Mouse (Mus musculus) B cell, adult 2 months (primary cell): ENCODE measurements around the gene Dlat.

ENCODE experiments used
- DNase-seq, 2 experiments: peaks; one replicate each; pipeline ENCODE4 v3.0.0; 2022

Gene Dlat

DNA sequence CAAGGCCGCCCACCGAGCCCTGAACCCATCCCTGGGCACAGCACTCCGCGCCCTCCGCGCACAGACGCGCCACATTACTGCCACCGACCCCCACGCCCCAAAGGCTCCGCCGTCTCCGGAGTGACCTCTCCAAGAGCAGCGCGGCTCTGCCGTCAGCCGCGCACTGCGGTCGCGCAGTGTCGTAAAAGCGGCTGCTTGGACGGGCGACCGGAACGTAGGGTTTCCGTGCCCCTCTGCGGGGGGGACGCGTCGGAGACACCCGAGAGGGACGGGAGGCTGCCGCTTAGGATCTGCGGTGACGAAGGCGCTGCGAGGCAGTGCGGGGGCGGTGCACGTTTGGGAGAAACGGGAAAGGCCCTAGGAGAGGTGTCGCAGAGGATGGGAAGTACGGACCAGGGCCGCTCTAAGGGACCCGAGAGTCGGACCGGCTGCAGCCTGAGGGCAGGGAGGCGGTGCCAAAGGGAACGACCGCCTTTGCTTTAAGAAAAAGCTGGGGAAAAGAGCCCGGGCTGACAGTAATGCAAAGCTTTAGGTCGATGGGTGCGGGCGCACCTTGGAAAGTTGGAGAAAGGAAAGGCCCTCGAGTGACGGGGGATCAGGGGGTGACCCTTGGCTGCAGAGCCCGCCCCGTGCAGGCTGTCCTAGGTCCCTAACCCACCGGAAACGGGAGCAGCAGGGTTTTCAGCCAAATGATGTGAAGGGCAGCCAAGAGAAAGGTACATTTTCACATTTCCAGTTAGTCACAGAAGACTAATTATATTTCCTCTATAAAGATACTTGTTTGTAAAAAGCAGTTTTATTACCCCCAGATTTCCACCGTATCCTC, at the start of gene Dlat:
Gene Dlat (minus strand): TSS at position 389 of the 826 bp plus-strand sequence.
- peak; percentile 73 to 78 for DNase-seq

GRCm38 (mm10) chr9:50709108-50709507, 49.5 kb upstream of the Dlat start:
- DNase-seq, result no peak

GRCm38 (mm10) chr9:50704907-50705306, 45.3 kb upstream of the Dlat start:
- DNase-seq, result no peak

- no peak for DNase-seq
Observed at GRCm38 (mm10) chr9:50700921-50701691, 41.5 kb upstream of the Dlat start.

DNA sequence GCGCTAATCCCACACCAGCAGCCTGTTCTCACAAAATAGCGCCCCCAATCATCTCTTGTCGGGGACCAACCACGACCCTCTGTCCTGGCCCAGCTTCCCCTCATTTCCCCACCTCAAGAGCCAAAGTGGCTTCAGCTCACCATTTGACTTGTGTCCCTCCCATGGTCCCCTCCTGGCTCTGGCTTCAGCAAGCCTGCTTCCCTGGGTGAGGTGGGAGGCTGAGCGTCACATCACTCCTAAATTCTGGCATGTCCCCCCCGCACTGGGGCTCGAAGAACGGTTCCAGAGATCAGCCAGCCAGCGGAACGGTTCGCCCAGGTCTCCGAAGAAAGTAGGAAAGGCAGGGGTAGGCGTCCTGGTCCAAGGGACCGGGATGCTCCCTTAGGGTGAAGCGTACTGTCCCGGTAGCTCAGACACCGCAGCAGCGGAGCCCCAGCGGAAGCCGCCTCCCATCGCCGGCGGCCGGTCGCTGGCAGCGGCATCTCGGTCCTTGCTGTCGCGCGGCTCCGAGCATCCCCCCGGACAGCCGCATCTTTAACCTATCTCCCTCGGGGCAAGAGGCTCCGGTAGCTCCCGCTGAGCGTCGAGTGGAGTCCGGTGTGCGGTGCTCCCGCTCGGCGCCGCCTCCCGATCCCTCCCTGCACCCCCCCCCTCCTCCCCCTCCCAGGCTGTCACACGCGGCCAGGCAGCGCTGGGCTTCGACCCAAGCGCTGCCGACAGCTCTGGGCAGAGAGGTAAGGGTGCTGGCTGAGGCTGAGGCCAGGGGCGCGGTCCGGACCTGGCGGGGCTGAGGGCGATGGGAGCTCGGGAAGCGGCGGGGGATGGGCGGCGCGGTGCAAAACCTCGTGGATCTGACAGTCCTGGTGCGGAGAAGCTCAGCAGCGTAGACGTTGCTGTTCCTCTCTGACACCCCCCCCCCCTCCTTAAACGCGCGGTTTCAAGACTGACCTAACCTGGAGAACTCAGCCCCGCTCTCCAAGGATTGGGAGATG, 39.1 kb upstream of the Dlat start:
- DNase-seq, result peak; percentile 35 to 41

DNA sequence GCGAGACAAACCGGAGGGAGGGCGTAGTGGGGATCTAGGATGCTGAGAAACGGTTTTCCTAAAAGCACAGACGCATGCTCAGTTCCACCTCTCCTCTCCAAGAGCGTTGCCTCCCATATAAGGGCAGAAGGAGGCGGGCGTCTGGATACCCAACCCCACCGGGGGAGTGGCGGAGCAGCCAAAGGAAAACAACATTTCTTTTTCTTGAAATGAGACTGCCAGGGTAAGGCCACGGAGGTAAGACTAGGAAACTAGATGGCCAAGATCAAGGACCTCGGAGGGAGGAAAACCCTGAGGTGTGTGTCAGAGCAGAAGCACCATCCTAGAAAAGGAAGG, 38.1 kb upstream of the Dlat start:
- peak; percentile 8 to 12 for DNase-seq

- no peak for DNase-seq
Observed at GRCm38 (mm10) chr9:50696851-50697705, 37.5 kb upstream of the Dlat start.

- no peak for DNase-seq
Observed at GRCm38 (mm10) chr9:50695153-50695552, 35.6 kb upstream of the Dlat start.

GRCm38 (mm10) chr9:50693631-50694030, 34.1 kb upstream of the Dlat start:
- DNase-seq, result peak; percentile 46 to 56

- DNase-seq, result no peak
Observed at GRCm38 (mm10) chr9:50692626-50693580, 33.3 kb upstream of the Dlat start.

- no peak for DNase-seq
Observed at GRCm38 (mm10) chr9:50686866-50687652, 27.5 kb upstream of the Dlat start.

- no peak for DNase-seq
Observed at GRCm38 (mm10) chr9:50681727-50682126, 22.1 kb upstream of the Dlat start.

GRCm38 (mm10) chr9:50679406-50679805, 19.8 kb upstream of the Dlat start:
- no peak for DNase-seq

DNA sequence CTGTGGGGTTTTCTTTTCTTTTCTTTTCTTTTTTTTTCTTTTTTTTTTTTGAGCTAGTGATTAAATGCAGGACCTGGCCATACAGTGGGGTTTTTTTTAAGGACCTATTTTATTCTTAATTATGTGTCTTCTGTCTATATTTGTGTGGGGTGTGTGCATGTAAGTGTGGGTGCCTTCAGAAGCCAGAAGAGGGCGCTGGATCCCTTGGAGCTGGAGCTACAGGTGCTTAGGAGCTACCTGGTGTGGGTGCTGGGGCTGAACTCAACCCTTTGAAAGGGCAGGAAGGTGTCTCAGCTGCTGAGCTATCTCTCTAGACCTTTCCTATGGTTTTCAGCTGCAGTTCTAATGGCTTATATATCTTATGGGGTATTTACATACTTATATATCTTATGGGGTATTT, 15.2 kb upstream of the Dlat start:
- DNase-seq, result no peak

GRCm38 (mm10) chr9:50670690-50671089, 11.1 kb upstream of the Dlat start:
- DNase-seq, result peak; percentile 73 to 77

DNA sequence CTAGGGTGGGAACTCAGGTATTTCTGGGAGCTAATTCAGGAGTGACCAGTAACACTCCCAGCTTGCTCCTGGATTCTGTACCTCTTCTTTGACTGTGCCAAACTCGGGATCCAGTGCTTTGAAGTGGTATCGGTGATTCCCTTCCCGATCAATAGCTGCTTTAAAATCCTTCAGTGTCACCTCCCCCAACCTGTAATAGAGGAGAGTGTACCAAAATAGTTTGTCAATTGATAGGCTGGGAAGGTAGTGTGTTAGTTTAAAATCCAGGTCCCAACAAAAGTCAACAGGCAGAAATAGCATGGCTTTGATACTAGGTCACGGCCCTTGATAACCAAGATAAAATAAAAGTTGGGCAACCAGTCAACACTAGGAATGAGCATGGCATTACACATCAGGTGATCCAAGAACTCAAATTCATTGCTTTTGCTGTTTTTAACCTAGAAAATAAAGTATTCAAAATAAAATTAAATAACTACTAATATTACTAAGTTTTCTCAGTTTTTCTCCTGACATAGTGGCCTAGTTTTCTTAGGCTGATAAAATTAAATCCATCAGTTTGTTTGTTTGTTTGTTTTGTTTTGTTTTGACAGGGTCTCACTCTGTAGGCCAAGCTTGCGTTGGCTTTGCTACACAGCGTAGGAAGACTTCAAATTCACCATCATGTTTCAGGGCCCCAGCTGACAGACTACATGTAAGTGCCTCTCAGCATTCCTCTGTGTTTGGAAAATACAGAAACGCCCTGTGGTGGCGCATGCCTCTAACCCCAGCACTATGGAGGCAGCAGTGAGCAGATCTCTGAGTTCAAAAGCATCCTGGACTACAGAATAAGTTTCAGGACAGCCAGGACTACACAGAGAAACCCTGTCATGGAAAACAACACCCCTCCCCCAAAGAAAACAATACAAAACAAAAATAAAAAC, 8.3 kb upstream of the Dlat start:
- no peak for DNase-seq

- DNase-seq, result no peak
Observed at GRCm38 (mm10) chr9:50666442-50666841, 6.9 kb upstream of the Dlat start.

DNA sequence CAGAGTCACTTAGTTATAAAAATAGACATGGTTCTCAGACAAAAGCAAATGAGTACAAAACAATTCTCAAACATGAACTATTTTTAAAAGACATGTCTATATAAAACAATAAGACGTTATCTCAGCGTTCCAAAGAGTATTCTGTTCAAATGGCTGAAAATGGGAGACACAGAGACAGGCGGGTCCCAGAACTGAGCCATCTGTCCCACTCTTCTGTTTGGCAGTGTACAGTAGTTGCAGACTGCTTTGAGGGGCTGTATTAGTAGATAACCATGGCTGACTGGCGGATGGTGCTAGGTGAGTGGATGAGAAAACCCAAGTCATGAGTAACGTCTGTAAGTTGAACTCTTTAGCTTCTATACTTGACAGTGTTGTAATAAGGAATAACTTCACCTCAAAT, 5.2 kb upstream of the Dlat start:
- no peak for DNase-seq

DNA sequence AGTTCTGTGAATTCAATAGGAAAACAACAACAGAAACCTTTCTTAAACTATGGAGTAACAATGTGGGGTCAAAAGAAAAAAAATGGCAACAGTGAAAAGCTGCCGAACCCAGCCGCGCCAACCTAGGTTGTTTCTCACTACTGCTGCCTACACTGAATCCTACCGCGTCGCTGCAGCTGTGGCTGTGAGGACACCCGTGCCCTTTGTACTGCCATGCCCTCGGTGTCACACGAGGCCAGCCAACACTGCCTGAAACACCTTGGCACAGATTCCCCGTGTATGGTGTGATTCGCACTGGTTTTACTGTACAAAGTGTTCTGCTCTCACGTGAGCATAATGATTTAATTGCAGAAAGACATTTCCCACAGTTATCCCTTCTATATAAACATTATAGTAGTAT, 851 bp upstream of the Dlat start:
- DNase-seq, result peak; percentile 12 to 14
